Mouse (Mus musculus): ENCODE data around the gene Ceacam18. TPM values are rescaled to one million over a fixed set of nuclear protein-coding genes. Genes with fewer than 3 reads are reported as not detected.
"Not testable (repeated sequence)": the region's sequence is repeated elsewhere in the genome, so short reads cannot be mapped to it uniquely, and the experiment has no call there.

Ceacam18 gene
- total and polyA plus RNA-seq, 3 experiments: 0.16 TPM; not detected in 2

- Histone ChIP-seq H3K27me3 (ENCODE audit: insufficient read depth, low read length) (no peaks in the 10 kb centered on the region), H3K4me1 (ENCODE audit: insufficient read depth, low read depth, low read length) (peaks cover 27% of the 10 kb centered on the region), H3K36me3 (replicated peaks) (peaks cover 39% of the 10 kb centered on the region), H3K4me3 (ENCODE audit: low read depth, low read length) (peak within 1 kb of the TSS; percentile 75), H3K9me3 (replicated peaks) (0 out of 2 replicates have a peak, but pooled peaks cover 5% of the 10 kb centered on the region)
- ATAC-seq (ENCODE audit: extremely low read depth, insufficient number of reproducible peaks, low FRiP score, poor library complexity, severe bottlenecking) (peak; percentile 99), DNase-seq (ENCODE audit: low spot score) (peak; percentile 81)
- TF ChIP-seq CTCF (IDR thresholded peaks at IDR 0.05; ENCODE audit: low read depth, low read length) (no peak), TAL1 (conservative IDR thresholded peaks at IDR 0.05; ENCODE audit: low read depth, low read length) (no peak), GATA2 (IDR thresholded peaks at IDR 0.05; ENCODE audit: borderline replicate concordance, low read depth, low read length) (no peak), GATA1 (IDR thresholded peaks at IDR 0.05; ENCODE audit: borderline replicate concordance, low read length) (no peak), POLR2AphosphoS5 (IDR thresholded peaks at IDR 0.05; ENCODE audit: insufficient replicate concordance, low read depth, low read length) (no peak)
Observed at GRCm38 (mm10) chr7:43671809-43672580, 37.5 kb downstream of the Ceacam18 start, which contains the start of gene Ctu1. TSS of gene Ctu1 (plus strand) at chr7:43672016.

- no peak for TF ChIP-seq TAL1 (conservative IDR thresholded peaks at IDR 0.05; ENCODE audit: low read depth, low read length)
- Histone ChIP-seq H3K4me3 (ENCODE audit: low read depth, low read length) (peak overlapping the region; percentile 75), H3K36me3 (replicated peaks) (peaks cover 46% of the 10 kb centered on the region), H3K4me1 (ENCODE audit: insufficient read depth, low read depth, low read length) (peaks cover 27% of the 10 kb centered on the region), H3K9me3 (replicated peaks) (0 out of 2 replicates have a peak, but pooled peaks cover 5% of the 10 kb centered on the region), H3K27me3 (ENCODE audit: insufficient read depth, low read length) (no peaks in the 10 kb centered on the region)
- ATAC-seq (ENCODE audit: extremely low read depth, insufficient number of reproducible peaks, low FRiP score, poor library complexity, severe bottlenecking) (no peak), DNase-seq (ENCODE audit: low spot score) (no peak)
Observed at GRCm38 (mm10) chr7:43672581-43673260, 38.2 kb downstream of the Ceacam18 start.

- peaks cover 52% of the 10 kb centered on the region for H3K36me3 ChIP-seq (replicated peaks)
- no peaks in the 10 kb centered on the region for H3K27me3 ChIP-seq (ENCODE audit: insufficient read depth, low read length)
- H3K9me3 ChIP-seq (replicated peaks): 0 out of 2 replicates have a peak, but pooled peaks cover 5% of the 10 kb centered on the region
- no peak for TF ChIP-seq GATA2 (IDR thresholded peaks at IDR 0.05; ENCODE audit: borderline replicate concordance, low read depth, low read length)
- TF ChIP-seq CTCF (IDR thresholded peaks at IDR 0.05; ENCODE audit: low read depth, low read length): no peak
- no peak for TF ChIP-seq POLR2AphosphoS5 (IDR thresholded peaks at IDR 0.05; ENCODE audit: insufficient replicate concordance, low read depth, low read length)
- no peak for TF ChIP-seq GATA1 (IDR thresholded peaks at IDR 0.05; ENCODE audit: borderline replicate concordance, low read length)
- TF ChIP-seq TAL1 (conservative IDR thresholded peaks at IDR 0.05; ENCODE audit: low read depth, low read length): no peak
- DNase-seq (ENCODE audit: low spot score) (no peak), ATAC-seq (ENCODE audit: extremely low read depth, insufficient number of reproducible peaks, low FRiP score, poor library complexity, severe bottlenecking) (no peak)
- no peak overlapping the region; the same call in 1 of the 2 replicates for H3K4me3 ChIP-seq (ENCODE audit: low read depth, low read length)
- H3K4me1 ChIP-seq (ENCODE audit: insufficient read depth, low read depth, low read length): peaks cover 27% of the 10 kb centered on the region
Observed at GRCm38 (mm10) chr7:43675091-43675490, 40.6 kb downstream of the Ceacam18 start.

- H3K4me3 ChIP-seq (ENCODE audit: low read depth, low read length): no peak overlapping the region
- peaks cover 49% of the 10 kb centered on the region for H3K36me3 ChIP-seq (replicated peaks)
- no peaks in the 10 kb centered on the region for H3K27me3 ChIP-seq (ENCODE audit: insufficient read depth, low read length)
- no peak for DNase-seq (ENCODE audit: low spot score)
- ATAC-seq (ENCODE audit: extremely low read depth, insufficient number of reproducible peaks, low FRiP score, poor library complexity, severe bottlenecking): 0 out of 2 replicates have a peak, but pooled peaks have one; percentile 36
- no peak for TF ChIP-seq TAL1 (conservative IDR thresholded peaks at IDR 0.05; ENCODE audit: low read depth, low read length)
- peak; percentile 72 for TF ChIP-seq CTCF (IDR thresholded peaks at IDR 0.05; ENCODE audit: low read depth, low read length)
- 0 out of 2 replicates have a peak, but pooled peaks cover 5% of the 10 kb centered on the region for H3K9me3 ChIP-seq (replicated peaks)
- peaks cover 8% of the 10 kb centered on the region for H3K4me1 ChIP-seq (ENCODE audit: insufficient read depth, low read depth, low read length)
Observed at GRCm38 (mm10) chr7:43678517-43678916, 44.0 kb downstream of the Ceacam18 start.

GRCm38 (mm10) chr7:43680960-43681359, 46.5 kb downstream of the Ceacam18 start:
- no peak overlapping the region for H3K4me3 ChIP-seq (ENCODE audit: low read depth, low read length)
- H3K4me1 ChIP-seq (ENCODE audit: insufficient read depth, low read depth, low read length): no peaks in the 10 kb centered on the region
- peak; percentile 40 for DNase-seq (ENCODE audit: low spot score)
- TF ChIP-seq GATA1 (IDR thresholded peaks at IDR 0.05; ENCODE audit: borderline replicate concordance, low read length) (no peak), CTCF (IDR thresholded peaks at IDR 0.05; ENCODE audit: low read depth, low read length) (peak; percentile 67)
- H3K9me3 ChIP-seq (replicated peaks): 0 out of 2 replicates have a peak, but pooled peaks cover 5% of the 10 kb centered on the region
- H3K36me3 ChIP-seq (replicated peaks): peaks cover 26% of the 10 kb centered on the region
- peaks cover 2% of the 10 kb centered on the region; the same call in 1 of the 2 replicates for H3K27me3 ChIP-seq (ENCODE audit: insufficient read depth, low read length)
- ATAC-seq (ENCODE audit: extremely low read depth, insufficient number of reproducible peaks, low FRiP score, poor library complexity, severe bottlenecking): no peak

- not testable (repeated sequence) for H3K9me3 ChIP-seq (replicated peaks); DNase-seq (ENCODE audit: low spot score); H3K4me1 ChIP-seq (ENCODE audit: insufficient read depth, low read depth, low read length); ATAC-seq (ENCODE audit: extremely low read depth, insufficient number of reproducible peaks, low FRiP score, poor library complexity, severe bottlenecking); H3K27me3 ChIP-seq (ENCODE audit: insufficient read depth, low read length); H3K4me3 ChIP-seq (ENCODE audit: low read depth, low read length)
- peaks cover 11% of the 10 kb centered on the region for H3K36me3 ChIP-seq (replicated peaks)
Observed at GRCm38 (mm10) chr7:43682511-43682910, 48.0 kb downstream of the Ceacam18 start.

Data from G1E (cell line).